Mouse (Mus musculus) C2C12 (cell line): Measurements from ENCODE around the gene Scap. TPM values are rescaled to one million over a fixed set of nuclear protein-coding genes. Genes with fewer than 3 reads are reported as not detected.

Experiments
- H3K27me3 ChIP-seq: one replicate; pipeline ENCODE4 v1.6.1; 2011; ENCODE audit not compliant: control insufficient read depth, insufficient read depth, insufficient read length
- H3K36me3 ChIP-seq: one replicate; pipeline ENCODE4 v1.6.1; 2011; ENCODE audit not compliant: control insufficient read depth, insufficient read depth
- H3K4me3 ChIP-seq: one replicate; pipeline ENCODE4 v1.5.1; 2011; ENCODE audit warnings: mild to moderate bottlenecking, control low read depth; ENCODE audit not compliant: poor library complexity, insufficient read depth, severe bottlenecking
- H3K79me2 ChIP-seq: one replicate; pipeline ENCODE4 v1.6.1; 2011; ENCODE audit not compliant: control insufficient read depth, insufficient read depth
- H3K79me3 ChIP-seq: one replicate; pipeline ENCODE4 v1.6.1; 2011; ENCODE audit warnings: low read depth, control low read depth
- H3ac ChIP-seq: one replicate; pipeline ENCODE3; 2011; ENCODE audit warnings: low read depth; ENCODE audit not compliant: control insufficient read depth, insufficient read length
- CEBPB ChIP-seq: IDR thresholded peaks from one replicate; pipeline ENCODE4 v1.6.1; 2011; ENCODE audit warnings: low read depth, mild to moderate bottlenecking, control low read depth, moderate library complexity
- CTCF ChIP-seq: IDR thresholded peaks from one replicate; pipeline ENCODE4 v1.5.1; 2011; ENCODE audit not compliant: control insufficient read depth, insufficient read depth, insufficient read length
- FOSL1 ChIP-seq: IDR thresholded peaks from one replicate; pipeline ENCODE4 v1.8.0; 2011; ENCODE audit warnings: mild to moderate bottlenecking, low read length; ENCODE audit not compliant: poor library complexity, insufficient read depth, severe bottlenecking
- MAX ChIP-seq: IDR thresholded peaks from one replicate; pipeline ENCODE4 v1.6.1; 2011; ENCODE audit warnings: mild to moderate bottlenecking, control low read depth
- MYOD1 ChIP-seq: IDR thresholded peaks from one replicate; pipeline ENCODE4 v1.6.1; 2011; ENCODE audit warnings: low read depth; ENCODE audit not compliant: control insufficient read depth, insufficient read length
- MYOG ChIP-seq: IDR thresholded peaks from one replicate; pipeline ENCODE4 v1.6.1; 2011; ENCODE audit not compliant: control insufficient read depth, insufficient read length; ENCODE audit errors: extremely low read depth
- USF1 ChIP-seq: IDR thresholded peaks from one replicate; pipeline ENCODE4 v1.6.1; 2011; ENCODE audit warnings: low read depth, mild to moderate bottlenecking, control low read depth, moderate library complexity
- polyA plus RNA-seq: library from polyadenylated mRNA; unstranded; fragments of >200 nt; fragmentation: generic; extraction: Trizol; gene quantifications from one replicate; pipeline ENCODE4 v1.2.1, GENCODE M21; 2012; ENCODE audit warnings: missing spikeins

Gene Scap
- polyA plus RNA-seq, 1 experiment = 57.4 TPM

- Histone ChIP-seq H3K36me3 (peaks cover 11% of the 10 kb centered on the region), H3K27me3 (no peaks in the 10 kb centered on the region), H3K79me2 (no peaks in the 10 kb centered on the region), H3K4me3 (no peak overlapping the region), H3ac (no peak overlapping the region), H3K79me3 (no peaks in the 10 kb centered on the region)
- no peak for TF ChIP-seq USF1
- no peak for TF ChIP-seq CEBPB
- no peak for TF ChIP-seq MYOD1
- no peak for TF ChIP-seq FOSL1
- no peak for TF ChIP-seq CTCF
- no peak for TF ChIP-seq MYOG
- no peak for TF ChIP-seq MAX
These were observed 46.3 kb downstream of the Scap start for GRCm38 (mm10) chr9:110379361-110379760.

- H3K79me3 ChIP-seq = no peaks in the 10 kb centered on the region
- no peaks in the 10 kb centered on the region for H3K79me2 ChIP-seq
- peaks cover 11% of the 10 kb centered on the region for H3K36me3 ChIP-seq
- H3K4me3 ChIP-seq = no peak overlapping the region
- no peak overlapping the region for H3ac ChIP-seq
- H3K27me3 ChIP-seq = no peaks in the 10 kb centered on the region
- TF ChIP-seq MYOG = no peak
- TF ChIP-seq CTCF = no peak
- TF ChIP-seq MAX = no peak
- no peak for TF ChIP-seq USF1
- TF ChIP-seq MYOD1 = no peak
- no peak for TF ChIP-seq CEBPB
- no peak for TF ChIP-seq FOSL1
These were observed 47.6 kb downstream of the Scap start for GRCm38 (mm10) chr9:110380662-110381061.

- Histone ChIP-seq H3K4me3 (no peak overlapping the region), H3K36me3 (peaks cover 11% of the 10 kb centered on the region), H3ac (no peak overlapping the region), H3K79me3 (no peaks in the 10 kb centered on the region), H3K27me3 (no peaks in the 10 kb centered on the region), H3K79me2 (no peaks in the 10 kb centered on the region)
- TF ChIP-seq CTCF (no peak), CEBPB (no peak), MAX (no peak), USF1 (no peak), MYOG (no peak), MYOD1 (no peak), FOSL1 (no peak)
These were observed 48.2 kb downstream of the Scap start for GRCm38 (mm10) chr9:110381292-110381691.

- Histone ChIP-seq H3K79me2 (no peaks in the 10 kb centered on the region), H3K36me3 (peaks cover 22% of the 10 kb centered on the region), H3K79me3 (no peaks in the 10 kb centered on the region), H3ac (no peak overlapping the region), H3K4me3 (no peak overlapping the region), H3K27me3 (no peaks in the 10 kb centered on the region)
- no peak for TF ChIP-seq CTCF
- no peak for TF ChIP-seq MAX
- TF ChIP-seq MYOD1 = no peak
- TF ChIP-seq MYOG = no peak
- TF ChIP-seq FOSL1 = no peak
- no peak for TF ChIP-seq USF1
- TF ChIP-seq CEBPB = no peak
These were observed 51.4 kb downstream of the Scap start for GRCm38 (mm10) chr9:110384369-110384929.

GRCm38 (mm10) chr9:110388011-110388410 is 54.9 kb downstream of the Scap start:
- no peak overlapping the region for H3K4me3 ChIP-seq
- H3K36me3 ChIP-seq = peaks cover 39% of the 10 kb centered on the region
- H3K79me2 ChIP-seq = peaks cover 3% of the 10 kb centered on the region
- H3K27me3 ChIP-seq = no peaks in the 10 kb centered on the region
- no peak for TF ChIP-seq MAX
- TF ChIP-seq FOSL1 = no peak
- no peak for TF ChIP-seq MYOG
- no peak for TF ChIP-seq CTCF
- TF ChIP-seq CEBPB = no peak
- TF ChIP-seq MYOD1 = no peak
- no peak for TF ChIP-seq USF1
- H3ac ChIP-seq = no peak overlapping the region
- H3K79me3 ChIP-seq = peaks cover 1% of the 10 kb centered on the region

GRCm38 (mm10) chr9:110390843-110391242 is 57.8 kb downstream of the Scap start:
- TF ChIP-seq CTCF = no peak
- TF ChIP-seq MYOD1 = no peak
- TF ChIP-seq USF1 = no peak
- TF ChIP-seq MYOG = no peak
- no peak for TF ChIP-seq MAX
- no peak for TF ChIP-seq CEBPB
- no peak for TF ChIP-seq FOSL1
- no peaks in the 10 kb centered on the region for H3K27me3 ChIP-seq
- peaks cover 29% of the 10 kb centered on the region for H3K79me2 ChIP-seq
- peaks cover 49% of the 10 kb centered on the region for H3K36me3 ChIP-seq
- peaks cover 6% of the 10 kb centered on the region for H3K79me3 ChIP-seq
- no peak overlapping the region for H3ac ChIP-seq
- H3K4me3 ChIP-seq = no peak overlapping the region
